ENCODE assay signal across 8 mouse cellular contexts in genomic region chr11:100619982-100620381, GRCm38 (mm10). TPM values are rescaled to one million over a fixed set of nuclear protein-coding genes. Genes with fewer than 3 reads are reported as not detected.
A peak's percentile ranks its signal among the peaks of the same experiment; 100 is the strongest.
DNase-seq lines count a peak whose midpoint lies in the region; ATAC-seq lines count a peak whose summit lies in the region.

Gene Dnajc7 (minus strand): TSS chr11:100620168.

- H3K4me2 ChIP-seq in hindbrain, embryonic 16.5 days (ENCODE audit: low read length): peak within 1 kb of the TSS; percentile 82
- H3K4me2 ChIP-seq in liver, embryonic 16.5 days (ENCODE audit: low read depth, low read length): peak within 1 kb of the TSS; percentile 90

- H3K27me3 ChIP-seq in hindbrain, embryonic 16.5 days (replicated peaks; ENCODE audit: control insufficient read depth, insufficient read depth, low read length): no peaks in the 10 kb centered on the region
- H3K27me3 ChIP-seq in liver, embryonic 16.5 days (ENCODE audit: control insufficient read depth, insufficient read depth, low read depth, low read length): no peaks in the 10 kb centered on the region

- ATAC-seq in hindbrain, embryonic 16.5 days: no peak
- no peak for ATAC-seq in liver, embryonic 16.5 days (ENCODE audit: low read depth)

- H3K9ac ChIP-seq in hindbrain, embryonic 16.5 days (ENCODE audit: low read depth, low read length): peak within 1 kb of the TSS; percentile 90
- peak within 1 kb of the TSS; percentile 90 for H3K9ac ChIP-seq in liver, embryonic 16.5 days (ENCODE audit: low read depth, low read length)

- no peak for DNase-seq in layer of hippocampus, adult 18-20 months (ENCODE audit: low spot score in 2 of 2)
- no peak for DNase-seq in layer of hippocampus, adult 11-12 months (ENCODE audit: low spot score)
- no peak for DNase-seq in adrenal gland, adult 2 months
- no peak for DNase-seq in gastrocnemius, adult 18-20 months (ENCODE audit: low spot score)
- DNase-seq in thymus, postnatal 10 days (ENCODE audit: low spot score in 2 of 2): peak; percentile 48 to 51
- no peak for DNase-seq in spleen, postnatal 10 days (ENCODE audit: low spot score in 2 of 2)

- H3K9me3 ChIP-seq in hindbrain, embryonic 16.5 days (ENCODE audit: control insufficient read depth, low read length): no peaks in the 10 kb centered on the region
- H3K9me3 ChIP-seq in liver, embryonic 16.5 days (replicated peaks; ENCODE audit: control insufficient read depth, low read length): no peaks in the 10 kb centered on the region

- peak within 1 kb of the TSS; percentile 78 for H3K4me3 ChIP-seq in hindbrain, embryonic 16.5 days (ENCODE audit: low read length)
- peak within 1 kb of the TSS; percentile 95 for H3K4me3 ChIP-seq in liver, embryonic 16.5 days (ENCODE audit: low read depth, low read length)

- peaks cover 21% of the 10 kb centered on the region for H3K4me1 ChIP-seq in hindbrain, embryonic 16.5 days (ENCODE audit: control insufficient read depth, insufficient read depth, low read depth, low read length)
- peaks cover 38% of the 10 kb centered on the region for H3K4me1 ChIP-seq in liver, embryonic 16.5 days (ENCODE audit: control insufficient read depth, low read depth, low read length)

- WGBS in hindbrain, embryonic 16.5 days: 2% methylated on average over 11 of the region's 11 CpGs
- 10% methylated on average over 11 of the region's 11 CpGs for WGBS in liver, embryonic 16.5 days (ENCODE audit: insufficient replicate concordance)

- H3K36me3 ChIP-seq in hindbrain, embryonic 16.5 days (ENCODE audit: control insufficient read depth, insufficient read depth, low read length): peaks cover 5% of the 10 kb centered on the region
- H3K36me3 ChIP-seq in liver, embryonic 16.5 days (ENCODE audit: control insufficient read depth, insufficient read depth): peaks cover 3% of the 10 kb centered on the region; the same call in 1 of the 2 replicates

- H3K27ac ChIP-seq in hindbrain, embryonic 16.5 days (ENCODE audit: low read depth, low read length): peak within 1 kb of the TSS; percentile 90
- peak within 1 kb of the TSS; percentile 81 for H3K27ac ChIP-seq in liver, embryonic 16.5 days (ENCODE audit: low read length)

RNA-seq across cellular contexts. Expression of gene Dnajc7, which starts in this region (rescaled TPM):
- 100 to 1,000 TPM; 223 to 252 TPM for total RNA-seq in layer of hippocampus, adult 18-20 months (2021)
- total RNA-seq in adrenal gland, adult 2 months (2021): 100 to 1,000 TPM; 174 to 177 TPM
- 9.3 and 11.7 TPM in 2 replicates for polyA plus RNA-seq in adrenal gland, adult 2 months (2012; rRNA removed)
- 100 to 1,000 TPM in 1 of 2 experiments, 10 to 100 TPM in 1; 81.1 to 111 TPM for total RNA-seq in gastrocnemius, adult 18-20 months (2021)
- 290 and 293 TPM in 2 replicates for polyA plus RNA-seq in hindbrain, embryonic 16.5 days (2015; fragmentation: Nextera tagmentation; extraction: Ambion mirVana)
- polyA plus RNA-seq in liver, embryonic 16.5 days (2015; fragmentation: Nextera tagmentation; extraction: Ambion mirVana): 56.8 and 60.9 TPM in 2 replicates

Comparison
In these comparisons a context has a peak if more than half of its experiments do, and no peak if none do; other contexts are left out.
1. DNase-seq: peak in thymus, postnatal 10 days (2 of 2); none in layer of hippocampus, adult 18-20 months (0 of 2), layer of hippocampus, adult 11-12 months (single experiment), adrenal gland, adult 2 months (single experiment), gastrocnemius, adult 18-20 months (single experiment) and spleen, postnatal 10 days (0 of 2).